Mouse (Mus musculus) CH12.LX (cell line): ENCODE measurements at regions not wholly inside any gene's neighbourhood (a gene's known extent, or its start where the extent isn't known, plus 50 kb on each side); places are given as distances from the start of the nearest gene placed in this dataset.
A peak's percentile ranks its signal among the peaks of the same experiment; 100 is the strongest.

Experiments used
- DNase-seq: peaks from one replicate; pipeline ENCODE4 v3.0.0-alpha.2; 2013; ENCODE audit errors: extremely low read depth
- H3K27ac ChIP-seq: 2 replicates; pipeline ENCODE4 v1.5.1; 2012; ENCODE audit warnings: low read depth, mild to moderate bottlenecking, control low read depth, moderate library complexity; ENCODE audit not compliant: insufficient read depth
- H3K27me3 ChIP-seq: replicated peaks from 2 replicates; pipeline ENCODE3; 2012; ENCODE audit warnings: inconsistent platforms
- H3K36me3 ChIP-seq, 2 experiments: replicated peaks in 1 of 2; 2 replicates each; pipeline versions ENCODE3 to v1.6.1; 2012; ENCODE audit warnings: inconsistent platforms in 1 of 2, low read length in 1 of 2, mild to moderate bottlenecking in 1 of 2, mixed read lengths in 1 of 2, moderate library complexity in 1 of 2; ENCODE audit not compliant: control insufficient read depth in 1 of 2, insufficient read depth in 1 of 2
- H3K4me1 ChIP-seq, 2 experiments: 2 replicates each; pipeline ENCODE4 v1.6.1; 2012; ENCODE audit warnings: inconsistent platforms in 1 of 2, moderate library complexity in 1 of 2; ENCODE audit not compliant: insufficient read depth in 2 of 2, control insufficient read depth in 1 of 2
- H3K4me2 ChIP-seq: 2 replicates; pipeline ENCODE4 v1.6.1; 2012; ENCODE audit warnings: low read depth, mild to moderate bottlenecking, control low read depth; ENCODE audit not compliant: poor library complexity, insufficient read depth, severe bottlenecking
- H3K4me3 ChIP-seq, 3 experiments: fragments of 150-350 bp in 1 of 3; sonication (generic) in 1 of 3; replicated peaks in 1 of 3; 2 replicates each; pipeline versions ENCODE3 to v1.5.1; 2011 to 2012; ENCODE audit warnings: low read depth in 2 of 3, low read length in 2 of 3, mild to moderate bottlenecking in 2 of 3, moderate library complexity in 2 of 3, control low read depth in 1 of 3, improper control_type of control experiment in 1 of 3, inconsistent platforms in 1 of 3, mixed read lengths in 1 of 3; ENCODE audit not compliant: poor library complexity in 1 of 3
- H3K79me2 ChIP-seq: replicated peaks from 2 replicates; pipeline ENCODE4 v1.6.1; 2012; ENCODE audit warnings: mild to moderate bottlenecking, moderate library complexity; ENCODE audit not compliant: control insufficient read depth, poor library complexity, insufficient read depth, severe bottlenecking; ENCODE audit errors: extremely low read depth
- H3K9ac ChIP-seq: 2 replicates; pipeline ENCODE4 v1.6.1; 2012; ENCODE audit warnings: low read depth, mild to moderate bottlenecking, control low read depth, moderate library complexity; ENCODE audit not compliant: insufficient read depth
- H3K9me3 ChIP-seq: replicated peaks from 2 replicates; pipeline ENCODE3; 2012; ENCODE audit warnings: low read length, inconsistent platforms, mixed read lengths
- BHLHE40 ChIP-seq: IDR thresholded peaks from 2 replicates; pipeline ENCODE4 v1.6.1; 2011; ENCODE audit warnings: mild to moderate bottlenecking, low read depth, low read length, improper control_type of control experiment
- CHD1 ChIP-seq: IDR thresholded peaks from 2 replicates; pipeline ENCODE4 v1.6.1; 2012; ENCODE audit warnings: low read depth, low read length, improper control_type of control experiment, inconsistent platforms
- CHD2 ChIP-seq: IDR thresholded peaks from 2 replicates; pipeline ENCODE4 v1.6.1; 2011; ENCODE audit warnings: low read length, improper control_type of control experiment
- CTCF ChIP-seq, 2 experiments: IDR thresholded peaks in 1 of 2; conservative IDR thresholded peaks in 1 of 2; 2 replicates each; pipeline ENCODE4 v1.5.1; 2011 to 2012; ENCODE audit warnings: low read depth in 2 of 2, low read length in 2 of 2, improper control_type of control experiment in 1 of 2, inconsistent platforms in 1 of 2, mild to moderate bottlenecking in 1 of 2, moderate library complexity in 1 of 2
- E2F4 ChIP-seq: IDR thresholded peaks from 2 replicates; pipeline ENCODE4 v1.6.1; 2011; ENCODE audit warnings: low read depth, low read length, improper control_type of control experiment; ENCODE audit not compliant: insufficient replicate concordance
- ELF1 ChIP-seq: IDR thresholded peaks from 2 replicates; pipeline ENCODE4 v1.6.1; 2014; ENCODE audit warnings: low read depth, mild to moderate bottlenecking, inconsistent platforms, low read length, improper control_type of control experiment
- EP300 ChIP-seq: IDR thresholded peaks from 2 replicates; pipeline ENCODE4 v1.6.1; 2011; ENCODE audit warnings: low read length, improper control_type of control experiment
- ETS1 ChIP-seq: conservative IDR thresholded peaks from 2 replicates; pipeline ENCODE4 v1.6.1; 2012; ENCODE audit warnings: low read depth, mild to moderate bottlenecking, inconsistent platforms, low read length, improper control_type of control experiment, moderate library complexity
- GABPA ChIP-seq: IDR thresholded peaks from 2 replicates; pipeline ENCODE4 v1.6.1; 2012; ENCODE audit warnings: low read depth, low read length, improper control_type of control experiment, inconsistent platforms; ENCODE audit not compliant: insufficient replicate concordance
- HCFC1 ChIP-seq: IDR thresholded peaks from 2 replicates; pipeline ENCODE4 v1.6.1; 2012; ENCODE audit warnings: low read depth, mild to moderate bottlenecking, inconsistent platforms, low read length, improper control_type of control experiment
- IRF4 ChIP-seq: IDR thresholded peaks from 2 replicates; pipeline ENCODE4 v1.6.1; 2014; ENCODE audit warnings: low read depth, mild to moderate bottlenecking, inconsistent platforms, low read length, improper control_type of control experiment
- JUN ChIP-seq: IDR thresholded peaks from 2 replicates; pipeline ENCODE4 v1.6.1; 2011; ENCODE audit warnings: low read depth, mild to moderate bottlenecking, low read length, improper control_type of control experiment, moderate library complexity; ENCODE audit not compliant: insufficient read depth
- JUND ChIP-seq: conservative IDR thresholded peaks from 2 replicates; pipeline ENCODE4 v1.6.1; 2011; ENCODE audit warnings: low read depth, low read length, improper control_type of control experiment
- KAT2A ChIP-seq: IDR thresholded peaks from 2 replicates; pipeline ENCODE4 v1.6.1; 2012; ENCODE audit warnings: low read length, improper control_type of control experiment, inconsistent platforms; ENCODE audit not compliant: insufficient replicate concordance
- MAFK ChIP-seq: IDR thresholded peaks from 2 replicates; pipeline ENCODE4 v1.6.1; 2011; ENCODE audit warnings: low read length, improper control_type of control experiment; ENCODE audit not compliant: insufficient replicate concordance
- MAX ChIP-seq: IDR thresholded peaks from 2 replicates; pipeline ENCODE4 v1.6.1; 2011; ENCODE audit warnings: low read length, improper control_type of control experiment
- MAZ ChIP-seq: IDR thresholded peaks from 2 replicates; pipeline ENCODE4 v1.6.1; 2012; ENCODE audit warnings: low read depth, mild to moderate bottlenecking, inconsistent platforms, low read length, improper control_type of control experiment, moderate library complexity
- MEF2A ChIP-seq: IDR thresholded peaks from 2 replicates; pipeline ENCODE4 v1.6.1; 2014; ENCODE audit warnings: low read depth, mild to moderate bottlenecking, inconsistent platforms, low read length, improper control_type of control experiment, borderline replicate concordance
- MXI1 ChIP-seq: IDR thresholded peaks from 2 replicates; pipeline ENCODE4 v1.6.1; 2011; ENCODE audit warnings: mild to moderate bottlenecking, low read depth, low read length, improper control_type of control experiment
- MYC ChIP-seq: IDR thresholded peaks from 2 replicates; pipeline ENCODE4 v1.6.1; 2011; ENCODE audit warnings: low read depth, mild to moderate bottlenecking, improper control_type of control experiment, low read length
- NELFE ChIP-seq: IDR thresholded peaks from 2 replicates; pipeline ENCODE4 v1.6.1; 2011; ENCODE audit warnings: low read depth, low read length, improper control_type of control experiment
- NRF1 ChIP-seq: IDR thresholded peaks from 2 replicates; pipeline ENCODE4 v1.6.1; 2014; ENCODE audit warnings: low read depth, mild to moderate bottlenecking, inconsistent platforms, low read length, improper control_type of control experiment, moderate library complexity
- PAX5 ChIP-seq: IDR thresholded peaks from 2 replicates; pipeline ENCODE4 v1.6.1; 2012; ENCODE audit warnings: low read length, inconsistent platforms, mixed read lengths
- POLR2A ChIP-seq: IDR thresholded peaks from 2 replicates; pipeline ENCODE4 v1.6.1; 2011; ENCODE audit warnings: low read depth, mild to moderate bottlenecking, improper control_type of control experiment, low read length
- POLR2AphosphoS2 ChIP-seq: IDR thresholded peaks from 2 replicates; pipeline ENCODE4 v1.6.1; 2011; ENCODE audit warnings: low read depth, low read length, improper control_type of control experiment
- RAD21 ChIP-seq: IDR thresholded peaks from 2 replicates; pipeline ENCODE4 v1.6.1; 2011; ENCODE audit warnings: low read depth, mild to moderate bottlenecking, low read length, improper control_type of control experiment, moderate library complexity
- RCOR1 ChIP-seq: conservative IDR thresholded peaks from 2 replicates; pipeline ENCODE4 v1.6.1; 2012; ENCODE audit warnings: low read depth, mild to moderate bottlenecking, inconsistent platforms, low read length, improper control_type of control experiment
- SIN3A ChIP-seq: IDR thresholded peaks from 2 replicates; pipeline ENCODE4 v1.6.1; 2012; ENCODE audit warnings: low read length, improper control_type of control experiment, inconsistent platforms
- SMC3 ChIP-seq: IDR thresholded peaks from 2 replicates; pipeline ENCODE4 v1.6.1; 2011; ENCODE audit warnings: low read depth, low read length, improper control_type of control experiment
- TBP ChIP-seq: conservative IDR thresholded peaks from 2 replicates; pipeline ENCODE4 v1.6.1; 2011; ENCODE audit warnings: low read depth, low read length, improper control_type of control experiment
- TCF12 ChIP-seq: IDR thresholded peaks from 2 replicates; pipeline ENCODE4 v1.6.1; 2014; ENCODE audit warnings: low read depth, mild to moderate bottlenecking, inconsistent platforms, low read length, improper control_type of control experiment
- UBTF ChIP-seq: IDR thresholded peaks from 2 replicates; pipeline ENCODE4 v1.6.1; 2012; ENCODE audit warnings: low read depth, mild to moderate bottlenecking, inconsistent platforms, low read length, improper control_type of control experiment, moderate library complexity
- USF1 ChIP-seq: IDR thresholded peaks from 2 replicates; pipeline ENCODE4 v1.6.1; 2014; ENCODE audit warnings: low read depth, mild to moderate bottlenecking, inconsistent platforms, low read length, improper control_type of control experiment
- USF2 ChIP-seq: conservative IDR thresholded peaks from 2 replicates; pipeline ENCODE4 v1.6.1; 2011; ENCODE audit warnings: low read depth, low read length, improper control_type of control experiment
- ZC3H11A ChIP-seq: IDR thresholded peaks from 2 replicates; pipeline ENCODE4 v1.6.1; 2012; ENCODE audit warnings: low read depth, mild to moderate bottlenecking, inconsistent platforms, low read length, improper control_type of control experiment
- ZKSCAN1 ChIP-seq: IDR thresholded peaks from 2 replicates; pipeline ENCODE4 v1.6.1; 2012; ENCODE audit warnings: low read depth, inconsistent platforms, low read length, improper control_type of control experiment, borderline replicate concordance
- ZNF384 ChIP-seq: IDR thresholded peaks from 2 replicates; pipeline ENCODE4 v1.6.1; 2012; ENCODE audit warnings: low read depth, low read length, improper control_type of control experiment, inconsistent platforms
- dilution Hi-C: fragments of 300-500 bp; cut with MboI; formaldehyde crosslinking; loops from 2 replicates; pipeline ENCODE4 v1.14.3; 2020; ENCODE audit warnings: low sequenced_read_pairs; ENCODE audit not compliant: extremely low pct_unique_long_range_greater_than_20kb, extremely low pct_ligation_motif_present
- in situ Hi-C: fragments of 300-500 bp; cut with MboI; formaldehyde crosslinking; loops from 3 replicates; pipeline ENCODE4 v1.14.3; 2019; ENCODE audit warnings: low sequenced_read_pairs, low pct_ligation_motif_present, low pct_unique_long_range_greater_than_20kb, mixed read lengths

- TF ChIP-seq SMC3 (peak; percentile 95), TBP (peak; percentile 74), NRF1 (0 out of 2 replicates have a peak, but pooled peaks have one; percentile 31), BHLHE40 (peak; percentile 99), JUND (peak; percentile 99), CHD1 (peak; percentile 96)
- TF ChIP-seq, all 38 proteins: peak for 30
These were observed 55.9 kb upstream of the Dusp22 start (continued) for GRCm38 (mm10) chr13:30603936-30604335.

- no peak overlapping the region for H3K27ac ChIP-seq
- in situ Hi-C loops (loop anchor here (10.0 kb wide), 2 partner anchors 107 to 147 kb away; no protein-coding TSS in a partner anchor), dilution Hi-C loops (no loop called here)
- peaks cover 33 to 76% of the 10 kb centered on the region in 2 experiments for H3K4me1 ChIP-seq
- H3K9ac ChIP-seq: peak overlapping the region; percentile 1; the same call in 1 of the 2 replicates
- peak; percentile 61 for DNase-seq
- no peaks in the 10 kb centered on the region for H3K36me3 ChIP-seq
- H3K4me3 ChIP-seq: no peak overlapping the region
- no peaks in the 10 kb centered on the region for H3K9me3 ChIP-seq
- no peaks in the 10 kb centered on the region for H3K79me2 ChIP-seq
- H3K27me3 ChIP-seq: no peaks in the 10 kb centered on the region
- H3K4me2 ChIP-seq: peak overlapping the region; percentile 80
- TF ChIP-seq BHLHE40: peak; percentile 94
- TF ChIP-seq EP300: peak; percentile 92
- TF ChIP-seq NELFE: no peak
- no peak for TF ChIP-seq KAT2A
- no peak for TF ChIP-seq USF2
- peak; percentile 52 for TF ChIP-seq JUND
- no peak for TF ChIP-seq CHD1
- TF ChIP-seq HCFC1: no peak
- no peak for TF ChIP-seq TBP
- peak; percentile 95 for TF ChIP-seq IRF4
- no peak for TF ChIP-seq PAX5
- no peak for TF ChIP-seq CTCF (conservative IDR thresholded peaks at IDR 0.05 in 1 of 2, IDR thresholded peaks at IDR 0.05 in 1 of 2; ENCODE audit: low read depth in 2 of 2, low read length in 2 of 2)
- TF ChIP-seq SIN3A: peak; percentile 80; the same call in 1 of the 2 replicates
- peak; percentile 61; the same call in 1 of the 2 replicates for TF ChIP-seq MAFK
- no peak for TF ChIP-seq ZC3H11A
- no peak for TF ChIP-seq UBTF
- TF ChIP-seq ETS1: peak; percentile 91
- no peak for TF ChIP-seq ZKSCAN1
- peak; percentile 92 for TF ChIP-seq MEF2A
- TF ChIP-seq MYC: peak; percentile 83; the same call in 1 of the 2 replicates
- TF ChIP-seq SMC3: peak; percentile 31
- TF ChIP-seq JUN: peak; percentile 53; the same call in 1 of the 2 replicates
- no peak for TF ChIP-seq ELF1
- peak; percentile 81 for TF ChIP-seq MAX
- no peak for TF ChIP-seq POLR2A
- no peak for TF ChIP-seq GABPA
- TF ChIP-seq USF1: no peak
- TF ChIP-seq TCF12: peak; percentile 96
- TF ChIP-seq NRF1: no peak
- peak; percentile 56; the same call in 1 of the 2 replicates for TF ChIP-seq MAZ
- TF ChIP-seq CHD2: 0 out of 2 replicates have a peak, but pooled peaks have one; percentile 41
- no peak for TF ChIP-seq POLR2AphosphoS2
- TF ChIP-seq MXI1: peak; percentile 66; the same call in 1 of the 2 replicates
- TF ChIP-seq RAD21: peak; percentile 11
- TF ChIP-seq RCOR1: peak; percentile 85
- no peak for TF ChIP-seq E2F4
- no peak for TF ChIP-seq ZNF384
These were observed 52.5 kb upstream of the Dusp22 start for GRCm38 (mm10) chr13:30607343-30607742.
